Mouse (Mus musculus) testis, postnatal 14 days (tissue): Measurements from ENCODE around the gene Rfpl4b.
A peak's percentile ranks its signal among the peaks of the same experiment; 100 is the strongest.
"Not testable (repeated sequence)": the region's sequence is repeated elsewhere in the genome, so short reads cannot be mapped to it uniquely, and the experiment has no call there.

Experiments used
- DNase-seq: peaks from one replicate; pipeline ENCODE4 v3.0.0; 2021; ENCODE audit warnings: low spot score

The Rfpl4b gene

DNA sequence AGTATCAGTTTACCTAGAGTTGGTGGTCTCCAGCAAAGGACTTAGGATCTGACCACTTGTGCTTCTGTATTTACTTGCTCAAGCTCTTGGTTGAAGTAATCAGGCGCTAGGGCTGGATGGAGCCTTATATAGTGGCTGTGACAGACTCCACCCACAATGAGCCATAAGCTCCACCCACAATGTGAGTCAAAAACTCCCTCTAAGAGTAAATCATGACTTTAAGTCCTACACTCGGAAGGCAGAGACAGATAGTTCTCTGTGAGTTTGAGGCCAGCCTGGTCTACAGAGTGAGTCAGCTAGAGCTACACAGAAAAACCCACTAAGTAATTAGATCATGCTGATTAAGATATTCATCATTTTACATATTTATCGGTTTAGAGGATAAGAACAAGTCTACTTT, at the start of gene Rfpl4b:
Gene Rfpl4b (minus strand): TSS at position 101 of the 400 bp plus-strand sequence.
- no peak for DNase-seq

DNA sequence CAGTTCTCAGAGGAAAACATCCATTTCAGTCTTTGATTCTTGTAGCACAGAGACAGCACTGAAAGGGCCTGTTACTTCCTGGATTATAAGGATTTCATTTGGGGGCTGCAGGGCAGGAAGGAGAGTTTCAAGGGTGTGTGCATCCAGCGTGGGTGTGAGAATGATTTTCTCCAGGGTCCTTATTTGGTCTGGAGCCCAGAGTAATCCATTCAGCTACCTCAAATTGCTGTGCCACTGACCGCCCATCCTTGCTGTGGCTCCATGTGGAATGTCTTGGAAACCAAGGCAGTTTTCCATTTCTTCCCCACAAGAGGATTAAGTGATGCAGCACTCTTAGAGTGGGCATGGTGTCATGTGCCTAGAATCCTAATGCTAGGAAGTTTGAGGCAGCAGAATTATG, 33.6 kb upstream of the Rfpl4b start:
- no peak for DNase-seq

- DNase-seq = not testable (repeated sequence)
Observed at GRCm38 (mm10) chr10:38850006-38850405, 28.4 kb upstream of the Rfpl4b start.

DNA sequence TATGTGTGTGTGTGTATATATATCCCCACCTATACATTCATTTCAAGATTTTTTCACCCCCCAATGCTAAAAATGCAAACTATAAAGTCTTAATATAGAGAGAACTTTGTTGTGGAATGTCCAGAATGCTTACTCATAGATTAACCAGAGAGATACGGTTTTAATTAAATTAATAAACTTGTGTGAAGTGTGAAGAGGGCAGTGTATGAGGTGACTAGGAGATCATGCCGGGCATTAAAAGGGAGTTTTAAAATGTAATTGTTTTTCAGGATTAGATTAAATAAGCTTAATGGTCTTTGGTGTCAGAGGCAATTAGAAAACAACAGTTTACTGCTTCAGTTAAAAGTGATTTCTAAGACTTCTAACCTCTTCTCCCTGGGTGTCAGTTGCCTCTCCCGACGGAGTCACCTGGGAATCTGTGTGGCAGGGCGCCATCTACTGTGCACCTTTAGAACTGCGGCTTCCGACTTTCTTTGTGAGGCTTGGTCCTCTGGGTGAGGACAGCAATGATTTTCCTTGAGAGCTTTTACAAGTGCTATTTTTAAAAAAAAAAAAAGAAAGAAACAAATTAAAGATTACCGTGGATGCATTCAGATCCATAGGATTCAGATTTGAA, 27.4 kb upstream of the Rfpl4b start:
- peak; percentile 40 for DNase-seq

DNA sequence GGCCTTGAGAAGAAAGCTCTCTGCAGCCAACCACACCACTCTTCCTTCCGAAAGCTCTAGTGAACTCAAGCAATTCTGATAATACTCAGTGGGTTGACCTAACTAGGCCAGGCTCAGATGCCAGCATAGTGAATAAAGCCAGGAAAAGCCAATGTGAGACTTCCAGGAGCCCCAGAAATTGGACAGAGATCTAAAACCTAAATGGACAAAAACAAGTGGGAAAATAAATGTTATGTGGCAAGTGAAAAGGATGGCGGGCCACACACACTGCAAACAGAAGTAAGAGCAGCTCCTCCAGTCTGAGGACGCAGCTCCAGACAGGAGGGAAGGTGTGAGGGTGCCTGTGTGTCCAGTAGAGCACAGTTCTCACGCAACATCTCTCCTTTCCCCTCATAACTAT, 26.7 kb upstream of the Rfpl4b start:
- DNase-seq = no peak

- no peak for DNase-seq
Observed at GRCm38 (mm10) chr10:38823741-38824140, 2.2 kb upstream of the Rfpl4b start.

- DNase-seq = no peak
Observed at GRCm38 (mm10) chr10:38806056-38806455, 15.5 kb downstream of the Rfpl4b start.

- DNase-seq = no peak
Observed at GRCm38 (mm10) chr10:38804047-38804446, 17.5 kb downstream of the Rfpl4b start.

- DNase-seq = no peak
Observed at GRCm38 (mm10) chr10:38803304-38803703, 18.3 kb downstream of the Rfpl4b start.

DNA sequence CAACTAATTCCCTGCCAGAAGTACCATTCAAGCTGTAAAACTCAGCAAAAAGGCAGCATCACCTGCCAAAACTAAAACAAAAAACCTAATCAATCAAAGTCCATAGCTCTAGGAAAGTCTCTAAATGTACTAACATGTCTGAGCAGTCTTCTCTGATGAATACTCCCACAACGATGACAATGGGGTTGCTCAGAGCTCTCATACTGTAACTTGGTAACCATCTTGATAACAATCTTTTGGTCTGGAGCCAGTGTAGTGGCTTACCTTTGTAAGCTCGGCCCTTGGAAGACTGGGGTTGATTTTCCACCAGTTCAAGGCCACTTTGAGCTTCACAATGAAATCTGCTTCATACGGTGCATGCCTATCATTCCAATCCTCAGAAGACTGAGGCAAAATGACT, 33.0 kb downstream of the Rfpl4b start:
- DNase-seq = no peak
